Mouse (Mus musculus): ENCODE data around the gene Psmd9. TPM values are rescaled to one million over a fixed set of nuclear protein-coding genes. Genes with fewer than 3 reads are reported as not detected.
"Not testable (repeated sequence)": the region's sequence is repeated elsewhere in the genome, so short reads cannot be mapped to it uniquely, and the experiment has no call there.

The Psmd9 gene
- polyA plus RNA-seq, 1 experiment from 2014 or later = 79.1 TPM

- Histone ChIP-seq H3K4me3 (no peak overlapping the region), H3K27ac (replicated peaks) (no peak overlapping the region), H3K27me3 (replicated peaks; ENCODE audit: low read depth, poor library complexity, severe bottlenecking) (no peaks in the 10 kb centered on the region), H3K4me1 (no peaks in the 10 kb centered on the region), H3K36me3 (replicated peaks) (no peaks in the 10 kb centered on the region), H3K9me3 (no peaks in the 10 kb centered on the region)
- 59% methylated on average over 9 of the region's 9 CpGs for WGBS
- no peak for DNase-seq (ENCODE audit: low spot score)
Observed at GRCm38 (mm10) chr5:123192606-123193150, 23.5 kb downstream of the Psmd9 start.

- Histone ChIP-seq H3K4me3 (no peak overlapping the region), H3K27me3 (replicated peaks; ENCODE audit: low read depth, poor library complexity, severe bottlenecking) (no peaks in the 10 kb centered on the region), H3K9me3 (no peaks in the 10 kb centered on the region), H3K27ac (replicated peaks) (no peak overlapping the region), H3K36me3 (replicated peaks) (no peaks in the 10 kb centered on the region), H3K4me1 (no peaks in the 10 kb centered on the region)
- WGBS = 85% methylated on average over 5 of the region's 5 CpGs
- DNase-seq (ENCODE audit: low spot score) = no peak
Observed at GRCm38 (mm10) chr5:123193436-123193835, 24.2 kb downstream of the Psmd9 start.

GRCm38 (mm10) chr5:123194856-123195255, 25.6 kb downstream of the Psmd9 start:
- Histone ChIP-seq H3K4me3 (no peak overlapping the region), H3K4me1 (no peaks in the 10 kb centered on the region), H3K9me3 (no peaks in the 10 kb centered on the region), H3K36me3 (replicated peaks) (no peaks in the 10 kb centered on the region), H3K27me3 (replicated peaks; ENCODE audit: low read depth, poor library complexity, severe bottlenecking) (no peaks in the 10 kb centered on the region), H3K27ac (replicated peaks) (no peak overlapping the region)
- no peak for DNase-seq (ENCODE audit: low spot score)
- 83% methylated on average over 6 of the region's 6 CpGs for WGBS

- no peak for DNase-seq (ENCODE audit: low spot score)
- Histone ChIP-seq H3K27ac (replicated peaks) (no peak overlapping the region), H3K4me3 (no peak overlapping the region), H3K36me3 (replicated peaks) (no peaks in the 10 kb centered on the region), H3K4me1 (no peaks in the 10 kb centered on the region), H3K9me3 (no peaks in the 10 kb centered on the region), H3K27me3 (replicated peaks; ENCODE audit: low read depth, poor library complexity, severe bottlenecking) (no peaks in the 10 kb centered on the region)
- 90% methylated on average over 16 of the region's 16 CpGs for WGBS
Observed at GRCm38 (mm10) chr5:123195500-123196000, 26.3 kb downstream of the Psmd9 start.

GRCm38 (mm10) chr5:123196746-123197145, 27.5 kb downstream of the Psmd9 start:
- WGBS = 76% methylated on average over 4 of the region's 4 CpGs

GRCm38 (mm10) chr5:123198523-123198922, 29.3 kb downstream of the Psmd9 start:
- H3K27ac ChIP-seq (replicated peaks) = no peak overlapping the region
- H3K4me1 ChIP-seq = no peaks in the 10 kb centered on the region
- H3K27me3 ChIP-seq (replicated peaks; ENCODE audit: low read depth, poor library complexity, severe bottlenecking) = no peaks in the 10 kb centered on the region
- no peaks in the 10 kb centered on the region for H3K9me3 ChIP-seq
- 82% methylated on average over 4 of the region's 4 CpGs for WGBS
- no peak overlapping the region for H3K4me3 ChIP-seq
- no peak for DNase-seq (ENCODE audit: low spot score)
- no peaks in the 10 kb centered on the region for H3K36me3 ChIP-seq (replicated peaks)

More at GRCm38 (mm10) chr5:123196746-123197145, 27.5 kb downstream of the Psmd9 start:
- Histone ChIP-seq H3K4me3 (no peak overlapping the region), H3K27ac (replicated peaks) (no peak overlapping the region), H3K9me3 (no peaks in the 10 kb centered on the region), H3K27me3 (replicated peaks; ENCODE audit: low read depth, poor library complexity, severe bottlenecking) (no peaks in the 10 kb centered on the region), H3K36me3 (replicated peaks) (no peaks in the 10 kb centered on the region), H3K4me1 (no peaks in the 10 kb centered on the region)
- DNase-seq (ENCODE audit: low spot score) = no peak

GRCm38 (mm10) chr5:123200816-123201522, 31.8 kb downstream of the Psmd9 start:
- not testable (repeated sequence) for DNase-seq (ENCODE audit: low spot score); H3K4me1 ChIP-seq; H3K36me3 ChIP-seq (replicated peaks); H3K27me3 ChIP-seq (replicated peaks; ENCODE audit: low read depth, poor library complexity, severe bottlenecking); H3K9me3 ChIP-seq; H3K27ac ChIP-seq (replicated peaks); H3K4me3 ChIP-seq
- 89% methylated on average over 6 of the region's 7 CpGs for WGBS

- Histone ChIP-seq H3K27me3 (replicated peaks; ENCODE audit: low read depth, poor library complexity, severe bottlenecking) (no peaks in the 10 kb centered on the region), H3K4me1 (no peaks in the 10 kb centered on the region), H3K4me3 (no peak overlapping the region), H3K36me3 (replicated peaks) (no peaks in the 10 kb centered on the region), H3K27ac (replicated peaks) (no peak overlapping the region), H3K9me3 (peaks cover 3% of the 10 kb centered on the region; the same call in 1 of the 2 replicates)
- no peak for DNase-seq (ENCODE audit: low spot score)
- WGBS = 86% methylated on average over 7 of the region's 7 CpGs
Observed at GRCm38 (mm10) chr5:123201523-123201892, 32.3 kb downstream of the Psmd9 start.

- no peak overlapping the region for H3K27ac ChIP-seq (replicated peaks)
- no peaks in the 10 kb centered on the region for H3K27me3 ChIP-seq (replicated peaks; ENCODE audit: low read depth, poor library complexity, severe bottlenecking)
- WGBS = 89% methylated on average over 5 of the region's 5 CpGs
Observed at GRCm38 (mm10) chr5:123201987-123202386, 32.8 kb downstream of the Psmd9 start.

GRCm38 (mm10) chr5:123202771-123203170, 33.6 kb downstream of the Psmd9 start:
- H3K27ac ChIP-seq (replicated peaks); H3K36me3 ChIP-seq (replicated peaks); H3K4me3 ChIP-seq; DNase-seq (ENCODE audit: low spot score); H3K27me3 ChIP-seq (replicated peaks; ENCODE audit: low read depth, poor library complexity, severe bottlenecking); H3K4me1 ChIP-seq; H3K9me3 ChIP-seq: not testable (repeated sequence)
- WGBS = 42% methylated on average over 4 of the region's 4 CpGs

More at GRCm38 (mm10) chr5:123201987-123202386, 32.8 kb downstream of the Psmd9 start:
- no peak overlapping the region for H3K4me3 ChIP-seq
- DNase-seq (ENCODE audit: low spot score) = no peak
- no peaks in the 10 kb centered on the region for H3K4me1 ChIP-seq
- H3K36me3 ChIP-seq (replicated peaks) = no peaks in the 10 kb centered on the region
- peaks cover 3% of the 10 kb centered on the region; the same call in 1 of the 2 replicates for H3K9me3 ChIP-seq

GRCm38 (mm10) chr5:123203591-123203990, 34.4 kb downstream of the Psmd9 start:
- DNase-seq (ENCODE audit: low spot score); H3K27me3 ChIP-seq (replicated peaks; ENCODE audit: low read depth, poor library complexity, severe bottlenecking); H3K4me1 ChIP-seq; H3K36me3 ChIP-seq (replicated peaks); H3K9me3 ChIP-seq; H3K4me3 ChIP-seq; H3K27ac ChIP-seq (replicated peaks): not testable (repeated sequence)
- WGBS = 90% methylated on average over 7 of the region's 7 CpGs

- not testable (repeated sequence) for H3K36me3 ChIP-seq (replicated peaks); H3K9me3 ChIP-seq; H3K27ac ChIP-seq (replicated peaks); DNase-seq (ENCODE audit: low spot score); H3K4me3 ChIP-seq; H3K27me3 ChIP-seq (replicated peaks; ENCODE audit: low read depth, poor library complexity, severe bottlenecking); H3K4me1 ChIP-seq
- 82% methylated on average over 5 of the region's 5 CpGs for WGBS
Observed at GRCm38 (mm10) chr5:123222346-123223050, 53.3 kb downstream of the Psmd9 start.

- Histone ChIP-seq H3K4me3 (no peak overlapping the region), H3K27me3 (replicated peaks; ENCODE audit: low read depth, poor library complexity, severe bottlenecking) (no peaks in the 10 kb centered on the region), H3K9me3 (peaks cover 7% of the 10 kb centered on the region; the same call in 1 of the 2 replicates), H3K36me3 (replicated peaks) (no peaks in the 10 kb centered on the region), H3K4me1 (no peaks in the 10 kb centered on the region), H3K27ac (replicated peaks) (no peak overlapping the region)
- DNase-seq (ENCODE audit: low spot score) = no peak
- WGBS = 89% methylated on average over 4 of the region's 4 CpGs
Observed at GRCm38 (mm10) chr5:123223051-123223410, 53.8 kb downstream of the Psmd9 start.

All from embryonic facial prominence, embryonic 10.5 days (tissue).